Mouse (Mus musculus) ES-Bruce4 (cell line): ENCODE results near the gene Pdzd11.

Experiments used
- CTCF ChIP-seq: IDR thresholded peaks from one replicate; pipeline ENCODE4 v1.8.1; 2011; ENCODE audit warnings: low read depth, low read length
- POLR2A ChIP-seq: IDR thresholded peaks from one replicate; pipeline ENCODE4 v1.8.1; 2011; ENCODE audit warnings: low read length; ENCODE audit not compliant: insufficient read depth

GRCm38 (mm10) chrX:100638477-100638876, 12.1 kb upstream of the Pdzd11 start:
- TF ChIP-seq POLR2A: no peak
- no peak for TF ChIP-seq CTCF
